8 mouse cellular contexts compared by ENCODE assay signal in the genomic region with DNA sequence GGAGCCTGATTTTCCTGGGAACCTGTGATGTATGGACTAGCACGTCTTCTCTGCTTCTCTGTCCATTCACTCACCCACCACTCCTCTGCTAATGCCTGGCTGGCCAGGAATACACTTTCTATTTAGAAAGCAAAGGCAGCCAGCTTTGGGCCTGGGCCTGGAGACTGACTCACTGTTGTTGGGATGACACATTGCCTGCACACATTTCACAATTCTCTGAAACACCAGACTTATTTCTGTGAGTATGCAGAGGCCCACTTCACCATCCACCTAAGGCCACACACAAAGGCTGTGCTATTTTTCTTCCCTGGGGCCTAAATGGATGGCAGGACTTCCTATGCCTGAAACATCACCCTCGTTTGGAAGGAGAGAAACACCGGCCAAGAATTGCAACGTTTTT.
DNase-seq lines count a peak whose midpoint lies in the region; ATAC-seq lines count a peak whose summit lies in the region.

No protein-coding gene starts in this region.

- no peaks in the 10 kb centered on the region for H3K36me3 ChIP-seq in hindbrain, embryonic 14.5 days (replicated peaks; ENCODE audit: control insufficient read depth, insufficient read depth)
- H3K36me3 ChIP-seq in hindbrain, embryonic 10.5 days: no peaks in the 10 kb centered on the region
- no peaks in the 10 kb centered on the region for H3K36me3 ChIP-seq in liver, embryonic 12.5 days

- H3K4me3 ChIP-seq in hindbrain, embryonic 14.5 days (replicated peaks; ENCODE audit: low read length): no peak overlapping the region
- H3K4me3 ChIP-seq in hindbrain, embryonic 10.5 days: no peak overlapping the region
- no peak overlapping the region for H3K4me3 ChIP-seq in liver, embryonic 12.5 days

- intact Hi-C loops in heart, postnatal 10 days (cut with DNase I): no loop called here

- H3K4me2 ChIP-seq in hindbrain, embryonic 14.5 days (replicated peaks): no peak overlapping the region
- H3K4me2 ChIP-seq in liver, embryonic 12.5 days: no peak overlapping the region

- no peak for DNase-seq in hindbrain, embryonic 14.5 days (ENCODE audit: low spot score)
- DNase-seq in hindbrain, embryonic 10.5 days (ENCODE audit: low spot score): no peak
- DNase-seq in adrenal gland, postnatal 25 days: peak; percentile 50
- peak; percentile 58 to 61 for DNase-seq in heart, postnatal 10 days
- peak; percentile 63 for DNase-seq in lung, postnatal 25 days (ENCODE audit: low spot score)
- DNase-seq in testis, postnatal 14 days (ENCODE audit: low spot score): no peak
- DNase-seq in liver: no peak

- 57% methylated on average over 4 of the region's 4 CpGs for WGBS in hindbrain, embryonic 14.5 days
- 78% methylated on average over 4 of the region's 4 CpGs for WGBS in hindbrain, embryonic 10.5 days
- 63% methylated on average over 4 of the region's 4 CpGs for WGBS in liver, embryonic 12.5 days (ENCODE audit: insufficient replicate concordance)

- no peaks in the 10 kb centered on the region for H3K27me3 ChIP-seq in hindbrain, embryonic 14.5 days (ENCODE audit: control insufficient read depth, insufficient read depth, low read length)
- no peaks in the 10 kb centered on the region for H3K27me3 ChIP-seq in hindbrain, embryonic 10.5 days (ENCODE audit: insufficient read depth, poor library complexity, severe bottlenecking)
- no peaks in the 10 kb centered on the region for H3K27me3 ChIP-seq in liver, embryonic 12.5 days (replicated peaks)

- no peak overlapping the region for H3K27ac ChIP-seq in hindbrain, embryonic 14.5 days
- H3K27ac ChIP-seq in hindbrain, embryonic 10.5 days: no peak overlapping the region
- H3K27ac ChIP-seq in liver, embryonic 12.5 days: no peak overlapping the region

- no peak overlapping the region for H3K9ac ChIP-seq in hindbrain, embryonic 14.5 days
- H3K9ac ChIP-seq in liver, embryonic 12.5 days: no peak overlapping the region

- H3K9me3 ChIP-seq in hindbrain, embryonic 14.5 days (ENCODE audit: control insufficient read depth, low read length): no peaks in the 10 kb centered on the region
- H3K9me3 ChIP-seq in hindbrain, embryonic 10.5 days: no peaks in the 10 kb centered on the region
- no peaks in the 10 kb centered on the region for H3K9me3 ChIP-seq in liver, embryonic 12.5 days (replicated peaks)

- no peaks in the 10 kb centered on the region; the same call in 1 of the 2 replicates for H3K4me1 ChIP-seq in hindbrain, embryonic 14.5 days (replicated peaks; ENCODE audit: control insufficient read depth, insufficient read depth, low read length)
- no peaks in the 10 kb centered on the region for H3K4me1 ChIP-seq in hindbrain, embryonic 10.5 days (replicated peaks)
- no peaks in the 10 kb centered on the region for H3K4me1 ChIP-seq in liver, embryonic 12.5 days

- peak; percentile 59; the same call in 1 of the 2 replicates for ATAC-seq in hindbrain, embryonic 14.5 days (ENCODE audit: low FRiP score)
- no peak for ATAC-seq in liver, embryonic 12.5 days

Comparison
In these comparisons a context has a peak if more than half of its experiments do, and no peak if none do; other contexts are left out.
1. DNase-seq: peak in adrenal gland, postnatal 25 days (single experiment), heart, postnatal 10 days (2 of 2) and lung, postnatal 25 days (single experiment); none in hindbrain, embryonic 14.5 days (single experiment), hindbrain, embryonic 10.5 days (single experiment), testis, postnatal 14 days (single experiment) and liver (single experiment).